Comparison of ENCODE assay signal across 17 mouse cellular contexts in the genomic region with DNA sequence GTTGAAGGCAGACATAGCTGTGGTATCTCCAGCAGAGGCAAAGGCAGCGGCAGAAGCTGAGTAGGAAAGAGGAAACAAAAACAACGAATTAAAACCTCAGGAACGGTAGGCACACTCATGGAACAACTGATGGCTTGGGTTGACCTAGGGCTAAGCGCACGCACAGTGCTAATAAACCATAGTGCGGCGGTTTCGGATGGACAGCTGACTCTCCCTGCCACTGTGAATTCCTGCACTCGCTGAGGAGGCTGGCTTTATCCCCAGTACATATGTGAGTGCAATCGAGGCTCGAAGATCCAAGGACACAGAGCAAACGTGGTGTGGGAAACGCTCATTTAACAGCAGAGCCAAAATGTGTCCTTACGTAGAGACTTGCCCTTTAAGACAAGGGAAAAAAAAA. TPM values are rescaled to one million over a fixed set of nuclear protein-coding genes. Genes with fewer than 3 reads are reported as not detected.
DNase-seq lines count a peak whose midpoint lies in the region; ATAC-seq and TF ChIP-seq lines count a peak whose summit lies in the region.
"Had no signal": no experiment of that assay in that cellular context is flagged by ENCODE, and none has a peak within 500 bp of the region (broad histone marks: within the 10 kb centered on the region; RNA-seq: fewer than 3 reads in every experiment).

No protein-coding gene starts in this region.

- no peak for TF ChIP-seq CTCF in intestine, postnatal 0 days (IDR thresholded peaks at IDR 0.05; ENCODE audit: low read depth)
- TF ChIP-seq CTCF in testis, adult 2 months (IDR thresholded peaks at IDR 0.05; ENCODE audit: control insufficient read depth, insufficient read depth, insufficient replicate concordance, low read depth, low read length): no peak
- no peak for TF ChIP-seq CTCF in midbrain, postnatal 0 days (IDR thresholded peaks at IDR 0.05)

- peaks cover 32% of the 10 kb centered on the region for H3K4me1 ChIP-seq in intestine, embryonic 14.5 days (replicated peaks; ENCODE audit: control insufficient read depth, insufficient read depth, low read length)
- H3K4me1 ChIP-seq in intestine, postnatal 0 days (replicated peaks; ENCODE audit: control insufficient read depth, insufficient read depth, low read length): peaks cover 5% of the 10 kb centered on the region
- H3K4me1 ChIP-seq in testis, adult 2 months (ENCODE audit: control insufficient read depth, insufficient read depth, low read length): peaks cover 29% of the 10 kb centered on the region
- H3K4me1 ChIP-seq in limb, embryonic 11.5 days (ENCODE audit: control insufficient read depth, insufficient read depth, low read length): peaks cover 33% of the 10 kb centered on the region
- no peaks in the 10 kb centered on the region for H3K4me1 ChIP-seq in midbrain, postnatal 0 days (ENCODE audit: insufficient read depth, low read length)

- no peak overlapping the region for H3K4me3 ChIP-seq in intestine, embryonic 14.5 days (ENCODE audit: low read depth, low read length)
- H3K4me3 ChIP-seq in intestine, postnatal 0 days (ENCODE audit: low read depth, low read length): no peak overlapping the region
- peak overlapping the region; percentile 50 for H3K4me3 ChIP-seq in testis, adult 2 months (ENCODE audit: control insufficient read depth, low read depth, low read length)
- no peak overlapping the region for H3K4me3 ChIP-seq in limb, embryonic 11.5 days (ENCODE audit: low read depth, low read length)
- H3K4me3 ChIP-seq in midbrain, postnatal 0 days (ENCODE audit: low read depth, low read length): no peak overlapping the region
- H3K4me3 ChIP-seq: embryonic facial prominence, embryonic 12.5 days; forebrain, embryonic 12.5 days; hindbrain, embryonic 10.5 days had no signal

- no peaks in the 10 kb centered on the region for H3K9me3 ChIP-seq in intestine, embryonic 14.5 days (ENCODE audit: control insufficient read depth, low read length)
- H3K9me3 ChIP-seq in intestine, postnatal 0 days (ENCODE audit: control insufficient read depth): no peaks in the 10 kb centered on the region
- no peaks in the 10 kb centered on the region for H3K9me3 ChIP-seq in limb, embryonic 11.5 days (ENCODE audit: control insufficient read depth, low read length)
- H3K9me3 ChIP-seq in midbrain, postnatal 0 days (ENCODE audit: low read length): no peaks in the 10 kb centered on the region
- H3K9me3 ChIP-seq: embryonic facial prominence, embryonic 12.5 days; forebrain, embryonic 12.5 days; hindbrain, embryonic 10.5 days had no signal

- H3K27me3 ChIP-seq in intestine, embryonic 14.5 days (replicated peaks; ENCODE audit: control insufficient read depth, insufficient read depth, low read length): no peaks in the 10 kb centered on the region
- H3K27me3 ChIP-seq in intestine, postnatal 0 days (replicated peaks; ENCODE audit: control insufficient read depth, insufficient read depth, low read length): no peaks in the 10 kb centered on the region
- no peaks in the 10 kb centered on the region for H3K27me3 ChIP-seq in testis, adult 2 months (ENCODE audit: control insufficient read depth, insufficient read depth, low read length)
- H3K27me3 ChIP-seq in limb, embryonic 11.5 days (ENCODE audit: control insufficient read depth, insufficient read depth, low read length): no peaks in the 10 kb centered on the region
- H3K27me3 ChIP-seq in midbrain, postnatal 0 days (ENCODE audit: insufficient read depth, low read length): no peaks in the 10 kb centered on the region
- H3K27me3 ChIP-seq: embryonic facial prominence, embryonic 12.5 days had no signal

- peak; percentile 51 for DNase-seq in intestine, embryonic 14.5 days (ENCODE audit: low spot score)
- no peak for DNase-seq in testis, postnatal 10 days (ENCODE audit: low spot score)
- peak; percentile 33 for DNase-seq in limb, embryonic 11.5 days (ENCODE audit: low spot score)
- no peak for DNase-seq in adrenal gland, postnatal 14 days
- no peak for DNase-seq in midbrain, postnatal 0 days (ENCODE audit: low spot score)
- DNase-seq: adrenal gland, adult 8-10 months; cerebellum, adult 11 months; cerebellum, adult 8-10 months; cerebellum, postnatal 14 days; gastrocnemius, postnatal 14 days had no signal

- 62% methylated on average over 14 of the region's 14 CpGs for WGBS in intestine, embryonic 14.5 days
- 75% methylated on average over 14 of the region's 14 CpGs for WGBS in intestine, postnatal 0 days
- 70% methylated on average over 14 of the region's 14 CpGs for WGBS in limb, embryonic 11.5 days
- WGBS in midbrain, postnatal 0 days: 92% methylated on average over 14 of the region's 14 CpGs

- H3K27ac ChIP-seq in intestine, embryonic 14.5 days (ENCODE audit: low read depth): peak overlapping the region; percentile 89
- H3K27ac ChIP-seq in intestine, postnatal 0 days (ENCODE audit: low read depth, low read length): no peak overlapping the region
- no peak overlapping the region for H3K27ac ChIP-seq in testis, adult 2 months (ENCODE audit: control insufficient read depth, insufficient read depth, low read depth, low read length)
- 0 out of 2 replicates have a peak overlapping the region, but pooled peaks have one; percentile 56 for H3K27ac ChIP-seq in limb, embryonic 11.5 days (replicated peaks; ENCODE audit: low read depth, low read length)
- H3K27ac ChIP-seq in midbrain, postnatal 0 days (ENCODE audit: low read depth, low read length): no peak overlapping the region
- H3K27ac ChIP-seq: embryonic facial prominence, embryonic 12.5 days; forebrain, embryonic 12.5 days; hindbrain, embryonic 10.5 days; hindbrain, embryonic 14.5 days had no signal

- no peak overlapping the region for H3K4me2 ChIP-seq in intestine, embryonic 14.5 days (ENCODE audit: low read length)
- H3K4me2 ChIP-seq in intestine, postnatal 0 days (replicated peaks; ENCODE audit: low read depth): no peak overlapping the region
- H3K4me2 ChIP-seq in limb, embryonic 11.5 days (ENCODE audit: low read depth, severe bottlenecking): no peak overlapping the region
- no peak overlapping the region for H3K4me2 ChIP-seq in midbrain, postnatal 0 days (ENCODE audit: low read depth, low read length, poor library complexity, severe bottlenecking)
- H3K4me2 ChIP-seq: forebrain, embryonic 12.5 days; hindbrain, embryonic 14.5 days had no signal

- H3K9ac ChIP-seq in intestine, embryonic 14.5 days (ENCODE audit: low read length): no peak overlapping the region
- H3K9ac ChIP-seq in intestine, postnatal 0 days (ENCODE audit: low read depth, low read length): no peak overlapping the region
- H3K9ac ChIP-seq in limb, embryonic 11.5 days (ENCODE audit: low read length): no peak overlapping the region
- no peak overlapping the region for H3K9ac ChIP-seq in midbrain, postnatal 0 days (replicated peaks; ENCODE audit: low read length, poor library complexity, severe bottlenecking)
- H3K9ac ChIP-seq: embryonic facial prominence, embryonic 12.5 days; forebrain, embryonic 12.5 days; hindbrain, embryonic 14.5 days had no signal

- no peaks in the 10 kb centered on the region for H3K36me3 ChIP-seq in intestine, embryonic 14.5 days (ENCODE audit: control insufficient read depth, insufficient read depth, low read length)
- H3K36me3 ChIP-seq in intestine, postnatal 0 days (ENCODE audit: control insufficient read depth, insufficient read depth): no peaks in the 10 kb centered on the region
- H3K36me3 ChIP-seq in testis, adult 2 months (ENCODE audit: control insufficient read depth, insufficient read depth, low read length): no peaks in the 10 kb centered on the region
- no peaks in the 10 kb centered on the region for H3K36me3 ChIP-seq in limb, embryonic 11.5 days (ENCODE audit: control insufficient read depth, insufficient read depth, low read length)
- H3K36me3 ChIP-seq in midbrain, postnatal 0 days (ENCODE audit: insufficient read depth, low read length): no peaks in the 10 kb centered on the region
- H3K36me3 ChIP-seq: embryonic facial prominence, embryonic 12.5 days; forebrain, embryonic 12.5 days; hindbrain, embryonic 10.5 days had no signal

- TF ChIP-seq POLR2A in testis, adult 2 months (IDR thresholded peaks at IDR 0.05; ENCODE audit: control insufficient read depth, low read depth, low read length): no peak

- ATAC-seq in intestine, embryonic 14.5 days (replicated peaks; ENCODE audit: low FRiP score, low TSS enrichment, low read depth): no peak
- ATAC-seq in intestine, postnatal 0 days: no peak
- no peak for ATAC-seq in limb, embryonic 11.5 days (ENCODE audit: insufficient number of reproducible peaks, low FRiP score, low TSS enrichment, low read depth)
- ATAC-seq in midbrain, postnatal 0 days (ENCODE audit: low FRiP score): no peak
- ATAC-seq: forebrain, embryonic 16.5 days had no signal

RNA-seq across cellular contexts. Expression of a gene that starts 27.8 kb away (rescaled TPM):
- 17.6 and 18.2 TPM in 2 replicates for polyA plus RNA-seq in intestine, embryonic 14.5 days (2014; fragmentation: Nextera tagmentation; extraction: Ambion mirVana)
- polyA plus RNA-seq in intestine, postnatal 0 days (2015; fragmentation: Nextera tagmentation; extraction: Ambion mirVana): 17.2 and 18.5 TPM in 2 replicates
- polyA plus RNA-seq in testis, adult 2 months (2012; rRNA removed): 30.6 and 35.1 TPM in 2 replicates
- polyA plus RNA-seq in limb, embryonic 11.5 days (2014; fragmentation: Nextera tagmentation; extraction: Ambion mirVana): 7.5 and 7.8 TPM in 2 replicates
- total RNA-seq in adrenal gland, postnatal 14 days (2021): 37.0 and 40.0 TPM in 2 replicates
- total RNA-seq in midbrain, postnatal 0 days (2014; rRNA removed): 5.6 and 10.2 TPM in 2 replicates
- 0.72 and 1.0 TPM in 2 replicates for polyA plus RNA-seq in midbrain, postnatal 0 days (2015; fragmentation: Nextera tagmentation; extraction: Ambion mirVana)

Comparison
In these comparisons a context has a peak if more than half of its experiments do, and no peak if none do; other contexts are left out.
1. H3K27ac ChIP-seq: peak in intestine, embryonic 14.5 days (single experiment) and limb, embryonic 11.5 days (single experiment); none in intestine, postnatal 0 days (single experiment), testis, adult 2 months (single experiment) and midbrain, postnatal 0 days (single experiment).
2. DNase-seq: peak in intestine, embryonic 14.5 days (single experiment) and limb, embryonic 11.5 days (single experiment); none in testis, postnatal 10 days (single experiment), adrenal gland, postnatal 14 days (single experiment) and midbrain, postnatal 0 days (single experiment).